Mouse (Mus musculus) bone marrow, adult 2 months (tissue): ENCODE measurements around the gene Fads6. TPM values are rescaled to one million over a fixed set of nuclear protein-coding genes. Genes with fewer than 3 reads are reported as not detected.

Experiments
- H3K27ac ChIP-seq: fragments of 200-500 bp; 2 replicates; pipeline ENCODE4 v1.5.1; 2012; ENCODE audit warnings: low read depth, mild to moderate bottlenecking, control low read depth, inconsistent platforms, low read length; ENCODE audit not compliant: control insufficient read depth, poor library complexity, insufficient read depth
- H3K4me1 ChIP-seq: fragments of 200-500 bp; 2 replicates; pipeline ENCODE4 v1.6.1; 2011; ENCODE audit warnings: low read length; ENCODE audit not compliant: control insufficient read depth, insufficient read depth
- H3K4me3 ChIP-seq: fragments of 200-500 bp; replicated peaks from 2 replicates; pipeline ENCODE3; 2011; ENCODE audit warnings: mild to moderate bottlenecking, low read depth, low read length, control low read depth; ENCODE audit not compliant: control insufficient read depth
- CTCF ChIP-seq: fragments of 200-500 bp; IDR thresholded peaks from 2 replicates; pipeline ENCODE4 v1.5.1; 2011; ENCODE audit warnings: low read length, control low read depth; ENCODE audit not compliant: control insufficient read depth, insufficient read depth
- POLR2A ChIP-seq: fragments of 200-500 bp; IDR thresholded peaks from 2 replicates; pipeline ENCODE4 v1.6.1; 2011; ENCODE audit warnings: low read depth, mild to moderate bottlenecking, control low read depth, low read length, borderline replicate concordance; ENCODE audit not compliant: control insufficient read depth
- WGBS: fragments of 180-500 bp; shearing (Covaris S2); methylation state at CpG from one replicate; pipeline ENCODE4 v1.1.7; 2018; 5-methylcytosine and 5-hydroxymethylcytosine counted together
- polyA plus RNA-seq: library from polyadenylated mRNA; stranded (reverse); fragments of >200 nt; gene quantifications from 2 replicates; pipeline ENCODE4 v1.2.4, GENCODE M21; 2011; ENCODE audit warnings: low replicate concordance; ENCODE audit not compliant: missing spikeins, insufficient read depth, insufficient read length

Fads6 gene
- polyA plus RNA-seq, 1 experiment, result 1.4 TPM

DNA sequence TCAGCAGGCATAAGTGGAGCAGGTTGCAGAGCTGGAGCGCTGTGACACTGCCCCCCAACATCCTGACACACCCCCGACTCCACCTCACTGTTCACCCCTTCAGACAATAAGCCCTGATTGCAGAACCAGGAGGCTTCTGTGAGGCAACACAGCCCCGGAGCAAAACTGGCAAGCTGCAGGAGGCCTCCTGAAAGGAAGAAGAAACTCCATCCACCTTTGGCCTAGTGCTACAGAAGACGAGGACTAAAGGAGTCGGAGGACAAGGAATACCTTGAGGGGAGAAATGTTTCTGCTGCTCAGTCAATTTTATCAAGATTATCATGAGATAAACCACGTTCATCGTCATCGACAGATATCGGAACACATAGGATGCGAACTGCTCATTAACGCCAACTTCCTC, 1.5 kb downstream of the Fads6 start:
- peaks cover 1% of the 10 kb centered on the region for H3K4me1 ChIP-seq
- H3K4me3 ChIP-seq, result no peak overlapping the region
- 69% methylated on average over 11 of the region's 11 CpGs for WGBS
- H3K27ac ChIP-seq, result no peak overlapping the region
- TF ChIP-seq POLR2A (no peak), CTCF (no peak)

DNA sequence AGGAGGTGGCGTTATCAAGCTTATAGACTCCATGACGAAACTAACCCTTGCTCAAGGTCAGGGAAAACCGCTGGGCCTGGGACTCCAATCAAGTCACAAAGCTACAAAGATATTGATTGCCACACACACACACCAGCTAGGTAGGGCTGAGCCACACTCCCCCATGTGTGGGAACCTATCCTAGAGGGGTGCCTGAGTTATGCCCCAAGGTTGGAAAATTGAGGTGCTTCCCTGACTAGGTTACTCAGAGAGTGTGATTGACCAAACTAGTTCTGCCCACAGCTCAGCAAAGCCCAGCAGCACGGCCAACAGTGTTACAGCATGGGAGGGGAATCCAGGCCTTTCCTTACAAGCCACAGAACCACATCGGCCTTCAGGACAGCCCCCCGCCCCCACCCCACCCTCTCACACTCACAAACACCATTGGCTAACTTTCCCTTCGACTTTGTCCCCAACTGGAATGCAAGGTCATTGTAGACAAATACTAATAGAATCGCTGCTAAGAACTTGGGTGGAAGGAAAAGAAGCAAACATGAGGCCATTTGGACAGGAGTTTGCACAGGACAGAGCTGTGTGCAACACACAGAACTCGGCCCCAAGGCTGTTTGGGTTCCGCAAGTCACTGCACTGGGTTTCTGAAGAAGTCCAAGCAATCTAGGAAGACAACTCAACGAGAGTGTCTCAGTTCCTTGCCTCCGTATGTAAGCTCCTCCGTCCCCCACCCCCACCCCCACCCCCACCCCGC, 4.7 kb downstream of the Fads6 start:
- no peak overlapping the region for H3K4me3 ChIP-seq
- peaks cover 1% of the 10 kb centered on the region for H3K4me1 ChIP-seq
- H3K27ac ChIP-seq, result no peak overlapping the region
- TF ChIP-seq POLR2A, result no peak
- TF ChIP-seq CTCF, result no peak
- 60% methylated on average over 14 of the region's 14 CpGs for WGBS

DNA sequence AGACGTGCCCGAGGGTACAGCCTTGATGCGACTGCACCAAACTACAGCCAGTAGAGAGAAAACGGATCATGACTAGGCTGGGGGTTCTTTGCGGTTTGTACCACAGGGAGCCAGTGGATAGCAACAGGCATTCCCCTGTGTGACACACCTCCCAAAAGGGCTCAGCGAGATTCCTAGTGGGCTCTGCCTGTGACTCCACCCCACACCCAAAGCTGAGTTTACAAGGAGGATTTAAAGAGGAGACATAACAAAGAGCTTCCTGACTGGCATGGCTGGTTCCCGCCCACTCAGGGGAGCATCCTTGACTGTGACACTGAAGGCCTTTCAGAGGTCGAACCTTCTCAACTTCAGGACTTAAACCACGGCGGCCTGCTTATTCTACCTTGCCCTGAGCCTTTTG, 6.0 kb downstream of the Fads6 start:
- Histone ChIP-seq H3K4me3 (no peak overlapping the region), H3K4me1 (no peaks in the 10 kb centered on the region; the same call in 1 of the 2 replicates), H3K27ac (no peak overlapping the region)
- WGBS, result 83% methylated on average over 10 of the region's 10 CpGs
- TF ChIP-seq POLR2A (no peak), CTCF (no peak)

DNA sequence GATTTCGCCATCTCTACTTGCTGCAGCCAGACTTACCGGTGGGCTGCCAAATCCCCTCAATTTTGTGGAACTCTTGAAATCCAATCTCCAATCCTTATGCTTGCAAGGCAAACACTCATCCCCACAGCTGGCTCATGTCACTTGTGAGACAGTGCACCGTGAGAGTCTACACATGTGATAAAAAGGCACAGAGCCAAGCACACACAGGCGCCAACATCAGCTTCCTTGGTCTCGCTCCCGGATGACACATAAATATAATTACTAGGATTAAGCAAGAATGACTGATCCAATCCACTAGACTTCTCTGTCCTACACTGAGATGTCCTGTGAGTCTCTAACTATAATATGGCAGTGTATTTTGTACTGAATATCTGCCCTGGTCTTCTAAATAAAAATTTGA, 6.5 kb downstream of the Fads6 start:
- no peak overlapping the region for H3K27ac ChIP-seq
- H3K4me1 ChIP-seq, result peaks cover 3% of the 10 kb centered on the region; the same call in 1 of the 2 replicates
- no peak for TF ChIP-seq POLR2A
- TF ChIP-seq CTCF, result no peak
- H3K4me3 ChIP-seq, result no peak overlapping the region
- 55% methylated on average over 6 of the region's 6 CpGs for WGBS

DNA sequence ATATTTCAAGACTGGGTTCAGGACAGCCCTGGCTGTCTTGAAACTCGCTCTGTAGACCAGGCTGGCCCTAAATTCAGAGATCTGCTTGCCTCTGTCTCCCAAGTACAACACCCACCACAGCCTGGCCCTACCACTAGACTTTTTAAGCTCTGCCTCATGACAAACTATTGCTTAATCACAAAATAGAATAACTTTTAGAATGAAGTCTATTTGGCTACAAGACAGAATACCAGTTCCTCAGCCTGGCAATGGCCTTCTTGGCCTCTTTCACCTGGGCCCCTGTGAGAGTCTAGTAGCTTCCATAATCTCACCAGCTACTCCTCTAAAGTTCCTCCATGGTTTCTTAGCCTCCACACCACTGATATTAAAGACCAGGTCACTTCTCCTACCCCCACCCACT, 7.1 kb downstream of the Fads6 start:
- Histone ChIP-seq H3K4me3 (no peak overlapping the region), H3K4me1 (peaks cover 3% of the 10 kb centered on the region; the same call in 1 of the 2 replicates), H3K27ac (no peak overlapping the region)
- TF ChIP-seq CTCF, result no peak
- TF ChIP-seq POLR2A, result no peak
- WGBS, result 59% methylated on average over 1 of the region's 1 CpGs

DNA sequence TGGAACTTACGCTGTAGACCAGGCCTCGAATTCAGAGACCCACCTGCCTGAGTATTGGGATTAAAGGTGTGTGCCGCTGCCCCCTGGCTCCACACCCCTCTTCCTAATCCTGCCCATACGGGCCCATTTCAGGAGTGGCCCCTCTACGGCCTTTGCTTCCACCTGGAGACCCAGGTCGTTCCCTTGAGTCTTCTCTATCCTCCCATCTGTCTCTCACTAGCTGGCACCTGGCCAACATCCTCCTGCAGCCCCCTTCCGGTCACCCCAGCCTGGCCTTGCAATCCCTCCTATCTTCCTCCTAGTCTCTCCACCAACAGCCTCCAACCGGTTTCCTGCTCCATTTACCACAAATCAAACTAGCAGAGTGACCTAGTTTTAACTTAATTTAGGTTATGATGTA, 7.6 kb downstream of the Fads6 start:
- Histone ChIP-seq H3K4me3 (no peak overlapping the region), H3K27ac (no peak overlapping the region)
- TF ChIP-seq POLR2A (no peak), CTCF (no peak)

DNA sequence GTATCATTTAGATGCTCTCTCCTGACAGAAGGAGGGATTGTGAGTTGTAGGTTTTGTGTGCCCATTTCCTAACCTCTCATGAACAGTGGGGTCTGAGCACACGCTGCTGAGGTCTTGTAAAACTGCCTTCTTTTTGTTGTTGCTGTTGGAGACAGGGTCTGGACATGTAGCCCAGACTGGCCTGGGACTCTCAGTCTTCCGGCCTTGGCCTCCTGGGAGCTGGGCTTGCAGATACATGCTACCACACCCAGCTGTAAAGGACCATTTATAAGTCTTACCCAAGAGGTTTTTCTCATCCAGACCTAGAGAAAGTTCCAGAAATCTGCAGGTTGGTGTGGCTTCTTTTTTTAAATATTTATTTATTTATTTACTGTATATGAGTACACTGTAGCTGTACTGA, 9.2 kb downstream of the Fads6 start:
- Histone ChIP-seq H3K4me1 (peaks cover 6% of the 10 kb centered on the region; the same call in 1 of the 2 replicates), H3K27ac (no peak overlapping the region), H3K4me3 (no peak overlapping the region)
- 83% methylated on average over 2 of the region's 2 CpGs for WGBS
- no peak for TF ChIP-seq POLR2A
- no peak for TF ChIP-seq CTCF

More for the DNA sequence above, 7.6 kb downstream of the Fads6 start:
- H3K4me1 ChIP-seq, result peaks cover 3% of the 10 kb centered on the region; the same call in 1 of the 2 replicates
- WGBS, result 61% methylated on average over 8 of the region's 8 CpGs

DNA sequence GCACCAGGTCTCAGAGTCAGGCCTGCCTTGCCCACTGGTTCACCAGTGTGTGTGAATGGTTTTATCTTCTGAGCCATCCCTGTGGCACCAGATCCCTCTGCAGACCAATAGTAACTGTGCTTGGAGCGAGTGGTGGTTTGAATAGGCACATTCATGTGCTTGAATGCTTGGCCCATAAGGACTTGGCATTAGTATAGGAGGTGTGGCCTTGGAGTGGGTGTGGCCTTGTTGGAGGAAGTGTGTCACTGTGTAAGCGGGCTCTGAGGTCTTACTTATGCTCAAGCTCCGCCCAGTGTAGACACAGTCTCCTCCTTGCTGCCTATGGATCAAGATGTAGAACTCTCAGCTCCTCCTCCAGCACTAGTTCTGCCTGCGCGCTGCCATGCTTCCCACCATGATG, 10.1 kb downstream of the Fads6 start:
- Histone ChIP-seq H3K4me1 (peaks cover 6% of the 10 kb centered on the region; the same call in 1 of the 2 replicates), H3K4me3 (no peak overlapping the region), H3K27ac (no peak overlapping the region)
- no peak for TF ChIP-seq POLR2A
- no peak for TF ChIP-seq CTCF
- 84% methylated on average over 5 of the region's 5 CpGs for WGBS
